Mouse (Mus musculus) midbrain, embryonic 12.5 days (tissue): ENCODE data around the gene Fgfr2. TPM values are rescaled to one million over a fixed set of nuclear protein-coding genes. Genes with fewer than 3 reads are reported as not detected.
A peak's percentile ranks its signal among the peaks of the same experiment; 100 is the strongest.

Experiments used
- ATAC-seq: fragments of 200-750 bp; cut with Nextera tagmentation; 2 replicates; pipeline ENCODE4 v1.8.0; 2017; ENCODE audit warnings: low read depth, moderate TSS enrichment, moderate library complexity; ENCODE audit not compliant: low FRiP score
- H3K27ac ChIP-seq: fragments of 300-500 bp; sonication (generic); replicated peaks from 2 replicates; pipeline ENCODE4 v1.5.1; 2016; ENCODE audit warnings: mild to moderate bottlenecking
- H3K27me3 ChIP-seq: fragments of 300-500 bp; sonication (generic); 2 replicates; pipeline ENCODE4 v1.6.1; 2016; ENCODE audit warnings: mild to moderate bottlenecking
- H3K36me3 ChIP-seq: fragments of 300-500 bp; sonication (generic); 2 replicates; pipeline ENCODE4 v1.6.1; 2016
- H3K4me1 ChIP-seq: fragments of 300-500 bp; sonication (generic); 2 replicates; pipeline ENCODE4 v1.6.1; 2016
- H3K4me2 ChIP-seq: fragments of 300-500 bp; sonication (generic); replicated peaks from 2 replicates; pipeline ENCODE4 v1.6.1; 2016; ENCODE audit warnings: mild to moderate bottlenecking, moderate library complexity
- H3K4me3 ChIP-seq: fragments of 300-500 bp; sonication (generic); 2 replicates; pipeline ENCODE4 v1.5.1; 2016; ENCODE audit warnings: mild to moderate bottlenecking
- H3K9ac ChIP-seq: fragments of 300-500 bp; sonication (generic); replicated peaks from 2 replicates; pipeline ENCODE4 v1.6.1; 2016; ENCODE audit warnings: mild to moderate bottlenecking, moderate library complexity
- H3K9me3 ChIP-seq: fragments of 300-500 bp; sonication (generic); 2 replicates; pipeline ENCODE4 v1.6.1; 2016; ENCODE audit warnings: mild to moderate bottlenecking
- whole genome bisulfite sequencing: fragments of 180-500 bp; shearing (Covaris S2); methylation state at CpG from one replicate; pipeline ENCODE4 v1.1.7; 2016; 5-methylcytosine and 5-hydroxymethylcytosine counted together
- polyA plus RNA-seq: library from polyadenylated mRNA; unstranded; fragments of >200 nt; fragmentation: Nextera tagmentation; extraction: Ambion mirVana; gene quantifications from 2 replicates; pipeline ENCODE4 v1.2.1, GENCODE M21; 2016

The Fgfr2 gene
- polyA plus RNA-seq, 1 experiment from 2014 or later, result 96.5 TPM

GRCm38 (mm10) chr7:132795141-132795540 lies 328.0 kb downstream of the Fgfr2 start:
- H3K4me1 ChIP-seq, result peaks cover 25% of the 10 kb centered on the region
- H3K27ac ChIP-seq, result no peak overlapping the region
- no peaks in the 10 kb centered on the region for H3K9me3 ChIP-seq
- no peak overlapping the region for H3K9ac ChIP-seq
- WGBS, result 93% methylated on average over 5 of the region's 5 CpGs
- no peaks in the 10 kb centered on the region for H3K27me3 ChIP-seq
- H3K4me3 ChIP-seq, result no peak overlapping the region
- no peak overlapping the region for H3K4me2 ChIP-seq
- no peak for ATAC-seq
- 0 out of 2 replicates have a peak, but pooled peaks cover 3% of the 10 kb centered on the region for H3K36me3 ChIP-seq

- peaks cover 1% of the 10 kb centered on the region; the same call in 1 of the 2 replicates for H3K36me3 ChIP-seq
- H3K27ac ChIP-seq, result no peak overlapping the region
- ATAC-seq, result no peak
- 82% methylated on average over 6 of the region's 6 CpGs for WGBS
- no peak overlapping the region for H3K9ac ChIP-seq
- H3K4me2 ChIP-seq, result no peak overlapping the region
- no peak overlapping the region for H3K4me3 ChIP-seq
- H3K4me1 ChIP-seq, result peaks cover 25% of the 10 kb centered on the region
- no peaks in the 10 kb centered on the region for H3K27me3 ChIP-seq
- H3K9me3 ChIP-seq, result no peaks in the 10 kb centered on the region
These were observed 329.7 kb downstream of the Fgfr2 start for GRCm38 (mm10) chr7:132793467-132793866.

GRCm38 (mm10) chr7:132790447-132791219 lies 332.5 kb downstream of the Fgfr2 start:
- H3K27ac ChIP-seq, result no peak overlapping the region
- WGBS, result 88% methylated on average over 14 of the region's 14 CpGs
- H3K4me1 ChIP-seq, result peaks cover 35% of the 10 kb centered on the region

GRCm38 (mm10) chr7:132788826-132789225 lies 334.3 kb downstream of the Fgfr2 start:
- no peaks in the 10 kb centered on the region; the same call in 1 of the 2 replicates for H3K36me3 ChIP-seq
- H3K4me3 ChIP-seq, result no peak overlapping the region
- no peak overlapping the region for H3K27ac ChIP-seq
- H3K27me3 ChIP-seq, result no peaks in the 10 kb centered on the region
- WGBS, result 94% methylated on average over 13 of the region's 13 CpGs
- no peak overlapping the region for H3K9ac ChIP-seq
- H3K9me3 ChIP-seq, result no peaks in the 10 kb centered on the region
- peaks cover 33% of the 10 kb centered on the region for H3K4me1 ChIP-seq
- no peak for ATAC-seq
- H3K4me2 ChIP-seq, result no peak overlapping the region

More at GRCm38 (mm10) chr7:132790447-132791219, 332.5 kb downstream of the Fgfr2 start:
- H3K4me3 ChIP-seq, result no peak overlapping the region
- H3K9me3 ChIP-seq, result no peaks in the 10 kb centered on the region
- ATAC-seq, result no peak
- no peak overlapping the region for H3K4me2 ChIP-seq
- H3K27me3 ChIP-seq, result no peaks in the 10 kb centered on the region
- no peaks in the 10 kb centered on the region; the same call in 1 of the 2 replicates for H3K36me3 ChIP-seq
- no peak overlapping the region for H3K9ac ChIP-seq

- Histone ChIP-seq H3K9me3 (no peaks in the 10 kb centered on the region), H3K4me2 (no peak overlapping the region), H3K9ac (no peak overlapping the region), H3K27me3 (no peaks in the 10 kb centered on the region), H3K27ac (no peak overlapping the region), H3K4me1 (peaks cover 25% of the 10 kb centered on the region), H3K36me3 (no peaks in the 10 kb centered on the region; the same call in 1 of the 2 replicates), H3K4me3 (no peak overlapping the region)
- 92% methylated on average over 4 of the region's 4 CpGs for WGBS
- ATAC-seq, result no peak
These were observed 335.5 kb downstream of the Fgfr2 start for GRCm38 (mm10) chr7:132787496-132788190.

GRCm38 (mm10) chr7:132787022-132787421 lies 336.1 kb downstream of the Fgfr2 start:
- H3K4me3 ChIP-seq, result no peak overlapping the region
- no peak overlapping the region for H3K9ac ChIP-seq
- peaks cover 28% of the 10 kb centered on the region for H3K4me1 ChIP-seq
- ATAC-seq, result no peak
- no peaks in the 10 kb centered on the region for H3K27me3 ChIP-seq
- WGBS, result 95% methylated on average over 4 of the region's 4 CpGs
- H3K27ac ChIP-seq, result no peak overlapping the region
- H3K4me2 ChIP-seq, result no peak overlapping the region
- H3K36me3 ChIP-seq, result no peaks in the 10 kb centered on the region; the same call in 1 of the 2 replicates
- no peaks in the 10 kb centered on the region for H3K9me3 ChIP-seq

GRCm38 (mm10) chr7:132786522-132786921 lies 336.6 kb downstream of the Fgfr2 start:
- no peaks in the 10 kb centered on the region; the same call in 1 of the 2 replicates for H3K36me3 ChIP-seq
- no peaks in the 10 kb centered on the region for H3K9me3 ChIP-seq
- no peak for ATAC-seq
- H3K4me3 ChIP-seq, result no peak overlapping the region
- H3K27me3 ChIP-seq, result no peaks in the 10 kb centered on the region
- H3K4me2 ChIP-seq, result no peak overlapping the region
- peaks cover 29% of the 10 kb centered on the region for H3K4me1 ChIP-seq
- 61% methylated on average over 4 of the region's 4 CpGs for WGBS
- no peak overlapping the region for H3K9ac ChIP-seq
- no peak overlapping the region for H3K27ac ChIP-seq

- peaks cover 33% of the 10 kb centered on the region for H3K4me1 ChIP-seq
- 85% methylated on average over 7 of the region's 7 CpGs for WGBS
- no peak overlapping the region for H3K9ac ChIP-seq
- no peaks in the 10 kb centered on the region for H3K27me3 ChIP-seq
- ATAC-seq, result no peak
- H3K27ac ChIP-seq, result no peak overlapping the region
- H3K4me2 ChIP-seq, result no peak overlapping the region
- no peak overlapping the region for H3K4me3 ChIP-seq
- H3K36me3 ChIP-seq, result no peaks in the 10 kb centered on the region; the same call in 1 of the 2 replicates
- H3K9me3 ChIP-seq, result no peaks in the 10 kb centered on the region
These were observed 337.1 kb downstream of the Fgfr2 start for GRCm38 (mm10) chr7:132786011-132786410.

- H3K4me2 ChIP-seq, result no peak overlapping the region
- H3K9ac ChIP-seq, result no peak overlapping the region
- WGBS, result 90% methylated on average over 5 of the region's 5 CpGs
- H3K4me1 ChIP-seq, result peaks cover 37% of the 10 kb centered on the region
- H3K9me3 ChIP-seq, result no peaks in the 10 kb centered on the region
- no peak overlapping the region for H3K27ac ChIP-seq
- no peaks in the 10 kb centered on the region for H3K27me3 ChIP-seq
- H3K36me3 ChIP-seq, result peaks cover under 1% of the 10 kb centered on the region; the same call in 1 of the 2 replicates
- ATAC-seq, result no peak
- H3K4me3 ChIP-seq, result no peak overlapping the region
These were observed 339.0 kb downstream of the Fgfr2 start for GRCm38 (mm10) chr7:132784101-132784500.

- H3K9ac ChIP-seq, result no peak overlapping the region
- ATAC-seq, result no peak
- 53% methylated on average over 6 of the region's 6 CpGs for WGBS
- H3K4me2 ChIP-seq, result peak overlapping the region; percentile 22; the same call in 1 of the 2 replicates
- H3K4me3 ChIP-seq, result no peak overlapping the region
- H3K36me3 ChIP-seq, result peaks cover 21% of the 10 kb centered on the region
- H3K27ac ChIP-seq, result peak overlapping the region; percentile 64
- H3K27me3 ChIP-seq, result no peaks in the 10 kb centered on the region
- peaks cover 39% of the 10 kb centered on the region for H3K4me1 ChIP-seq
- no peaks in the 10 kb centered on the region for H3K9me3 ChIP-seq
These were observed 341.3 kb downstream of the Fgfr2 start for GRCm38 (mm10) chr7:132781850-132782249.

- 13% methylated on average over 7 of the region's 7 CpGs for WGBS
These were observed 341.9 kb downstream of the Fgfr2 start for GRCm38 (mm10) chr7:132781130-132781814.

More at GRCm38 (mm10) chr7:132781130-132781814, 341.9 kb downstream of the Fgfr2 start:
- peak overlapping the region; percentile 22; the same call in 1 of the 2 replicates for H3K4me2 ChIP-seq
- ATAC-seq, result peak; percentile 67
- H3K27me3 ChIP-seq, result no peaks in the 10 kb centered on the region
- H3K36me3 ChIP-seq, result peaks cover 27% of the 10 kb centered on the region
- 0 out of 2 replicates have a peak overlapping the region, but pooled peaks have one; percentile 20 for H3K9ac ChIP-seq
- H3K27ac ChIP-seq, result peak overlapping the region; percentile 64
- H3K9me3 ChIP-seq, result no peaks in the 10 kb centered on the region
- H3K4me3 ChIP-seq, result no peak overlapping the region
- peaks cover 36% of the 10 kb centered on the region for H3K4me1 ChIP-seq
